Mouse (Mus musculus): Measurements from ENCODE around the gene Pet100. TPM values are rescaled to one million over a fixed set of nuclear protein-coding genes. Genes with fewer than 3 reads are reported as not detected.

The Pet100 gene
- total RNA-seq, 2 experiments from 2014 or later: 84.7 to 95.6 TPM

DNA sequence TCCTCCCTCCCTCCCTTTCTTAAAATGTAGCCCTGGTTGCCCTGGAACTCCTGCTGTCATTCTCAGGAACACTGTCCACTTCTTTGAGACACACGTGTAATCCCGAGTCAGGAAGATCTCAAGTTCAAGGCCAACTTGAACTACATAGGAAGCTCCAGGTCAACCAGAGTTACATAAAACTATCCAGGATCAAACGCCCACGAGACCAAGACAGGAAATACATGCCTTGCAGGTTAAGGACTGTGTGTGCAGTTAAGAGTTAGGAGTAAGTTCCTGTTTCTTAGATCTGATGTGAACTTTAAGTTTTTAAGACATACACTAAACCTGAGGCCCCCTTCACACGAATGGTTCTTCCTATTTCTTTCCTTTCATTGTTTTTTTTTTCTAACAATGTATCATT, 5.6 kb downstream of the Pet100 start:
- no peak for DNase-seq

DNA sequence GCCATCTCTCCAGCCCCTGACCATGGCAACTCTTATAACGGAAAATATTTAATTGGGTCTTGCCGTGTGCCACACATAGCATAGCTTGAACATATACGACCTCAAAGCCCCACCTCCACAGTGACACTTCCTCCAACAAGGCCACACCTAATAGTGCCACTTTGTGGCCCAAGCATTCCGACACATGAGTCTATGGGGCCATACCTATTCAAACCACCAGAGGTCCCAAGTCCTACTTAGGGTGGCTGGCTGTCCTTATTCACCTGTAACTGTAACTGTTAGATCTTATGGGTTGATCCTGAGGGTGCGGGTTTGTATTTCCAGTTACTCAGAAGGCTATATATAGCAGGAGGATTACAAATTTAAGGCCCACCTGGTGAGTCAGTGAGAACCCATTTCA, 6.7 kb downstream of the Pet100 start:
- no peak for DNase-seq

DNA sequence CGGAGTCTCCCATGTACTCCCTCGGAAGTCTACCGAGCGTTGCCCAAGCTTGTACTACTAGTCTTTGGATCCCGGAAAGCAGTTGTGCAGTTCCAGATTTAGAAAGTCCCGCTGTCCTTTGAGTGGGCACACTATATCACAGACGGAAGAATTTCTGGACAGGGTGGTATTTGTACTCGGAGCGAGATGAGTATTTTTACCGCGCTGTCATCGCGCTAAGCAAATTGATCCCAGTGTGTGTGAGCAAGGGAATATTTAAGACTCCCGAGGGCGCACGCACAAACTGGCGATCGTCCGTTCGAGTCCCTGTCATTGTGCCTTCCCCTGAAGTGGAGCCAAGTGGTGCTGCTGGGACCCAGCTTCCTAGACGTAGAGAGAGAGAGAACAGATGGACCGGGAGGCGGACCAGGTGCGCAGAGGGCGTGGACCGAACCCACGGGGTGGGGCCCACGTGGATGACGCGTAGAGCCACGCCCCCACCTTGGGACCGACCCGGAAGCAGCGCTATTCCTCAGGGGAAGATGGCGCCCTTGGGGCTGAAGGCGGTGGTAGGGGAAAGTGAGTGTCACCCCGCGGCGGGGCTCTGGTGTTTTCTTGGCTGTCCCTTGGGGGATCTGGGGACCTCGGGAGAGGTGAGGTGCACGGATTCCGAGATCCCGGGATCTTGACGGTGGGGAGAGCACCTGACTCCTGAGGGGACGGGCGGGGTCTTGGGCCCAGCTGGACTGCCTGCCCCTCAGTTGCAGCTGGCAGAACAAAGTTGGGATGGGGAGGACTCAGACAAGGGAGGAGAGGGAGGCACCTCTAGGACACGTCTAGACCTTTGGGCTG, 9.5 kb downstream of the Pet100 start, which contains the start of gene Stxbp2:
Gene Stxbp2, plus strand, starts transcription at position 309 of the 831 bp plus-strand sequence.
- DNase-seq: peak; percentile 64 to 67

DNA sequence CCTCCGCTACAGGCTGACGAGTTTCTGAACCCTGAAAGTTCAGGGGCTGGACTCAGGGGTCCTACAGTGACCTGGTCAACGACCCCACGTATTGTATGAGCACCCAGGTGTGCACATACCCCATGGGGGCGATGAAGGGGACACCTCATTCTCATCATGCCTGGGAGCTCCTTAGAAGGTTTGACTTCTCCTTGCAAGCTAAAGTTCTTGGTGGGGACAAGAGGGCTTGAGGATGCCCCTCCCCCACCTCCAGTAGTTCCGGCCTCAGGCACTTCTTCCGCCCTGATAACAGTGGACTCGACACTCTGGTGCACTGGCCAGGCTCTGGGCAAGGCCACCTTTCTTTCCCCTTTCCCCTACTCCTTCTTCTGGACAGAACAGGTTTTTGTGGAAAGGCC, 10.1 kb downstream of the Pet100 start:
- no peak for DNase-seq

DNA sequence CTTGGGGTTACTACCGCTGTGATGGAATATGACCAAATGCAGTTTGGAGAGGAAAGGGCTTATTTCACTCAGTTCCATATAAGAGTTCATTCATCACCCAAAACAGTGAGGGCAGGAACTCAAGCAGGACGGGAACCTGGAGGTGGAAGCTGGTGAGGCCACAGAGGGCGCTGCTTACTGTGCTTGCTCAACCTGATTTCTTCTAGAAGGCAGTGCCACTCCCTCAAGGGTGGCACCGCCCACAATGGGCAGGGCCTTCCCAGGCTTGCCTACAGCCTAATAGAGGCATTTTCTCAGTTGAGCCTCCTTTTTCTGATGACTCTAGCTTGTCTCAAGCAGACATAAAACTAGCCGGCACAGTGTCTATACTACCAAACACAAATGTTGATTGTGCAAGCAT, 24.5 kb downstream of the Pet100 start:
- DNase-seq: no peak

DNA sequence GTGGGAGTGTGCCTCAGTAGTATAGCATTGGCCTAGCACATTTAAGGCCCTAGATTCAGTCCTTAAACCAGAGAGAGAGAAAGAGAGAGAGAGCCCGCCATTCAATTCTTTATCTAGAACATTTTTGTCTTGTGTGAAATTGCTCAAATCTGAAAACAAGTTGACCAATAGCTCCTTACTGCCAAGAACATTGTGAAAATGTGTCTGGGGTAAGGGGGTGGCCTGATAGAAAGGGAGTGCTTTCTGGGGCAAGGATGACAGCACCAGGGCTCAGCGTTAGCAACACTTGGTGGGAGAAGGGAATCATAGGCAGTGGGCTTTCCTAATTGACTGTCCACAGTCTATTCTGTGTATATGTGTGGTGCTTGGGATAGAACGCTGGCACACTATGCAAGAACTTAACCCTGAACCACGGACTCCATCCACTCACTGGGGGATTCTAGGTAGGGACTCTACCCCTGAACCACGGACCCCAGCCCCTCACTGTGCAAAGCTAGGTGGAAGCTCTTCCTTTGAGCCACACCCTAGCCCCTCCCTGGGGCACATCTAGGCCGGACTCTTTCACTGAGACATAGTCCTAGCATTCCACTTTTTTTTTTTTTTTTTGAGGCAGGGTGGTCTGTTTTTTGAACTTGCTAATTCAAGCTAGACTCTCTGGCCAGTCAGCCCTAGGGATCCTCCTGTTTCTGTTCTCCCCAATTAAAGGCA, 25.6 kb downstream of the Pet100 start:
- DNase-seq: no peak

DNA sequence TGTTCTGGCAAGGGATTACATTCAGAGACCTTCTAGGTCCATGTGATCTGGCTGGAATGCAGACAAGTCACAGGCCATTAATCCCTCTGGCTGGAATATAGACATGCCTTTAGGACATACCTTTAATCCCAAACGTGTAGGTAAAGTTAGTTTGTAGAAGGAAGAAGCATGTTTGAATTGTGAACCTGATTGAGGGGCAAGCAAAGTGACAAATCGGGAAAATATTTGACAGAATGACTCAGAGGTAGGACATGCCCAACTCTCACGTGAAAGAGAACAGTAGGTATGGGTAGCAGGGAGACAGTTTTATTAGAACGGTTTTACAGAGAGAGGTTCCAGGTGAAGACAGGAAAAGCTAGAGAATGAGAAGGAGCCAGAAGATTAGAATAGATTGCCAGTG, 26.2 kb downstream of the Pet100 start:
- DNase-seq: no peak

DNA sequence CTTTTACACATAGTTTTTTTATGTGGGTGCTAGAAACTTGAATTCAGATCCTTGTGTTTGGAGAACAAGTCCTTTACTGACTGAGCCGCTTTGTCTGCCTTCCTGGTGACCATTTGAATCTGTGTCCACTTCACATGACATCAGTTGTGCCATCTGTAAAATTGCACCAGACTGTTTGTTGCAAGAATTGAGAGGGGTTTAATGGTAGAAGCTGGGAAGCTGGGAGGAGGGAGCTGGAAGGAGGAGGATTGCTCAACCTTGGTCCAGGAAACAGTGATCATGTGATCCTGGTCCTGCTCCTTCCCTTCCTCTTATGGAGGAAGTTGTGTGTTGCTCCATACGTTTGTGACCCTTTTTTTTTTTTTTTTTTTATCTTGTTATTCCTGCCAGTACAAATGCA, 26.9 kb downstream of the Pet100 start:
- DNase-seq: no peak

DNA sequence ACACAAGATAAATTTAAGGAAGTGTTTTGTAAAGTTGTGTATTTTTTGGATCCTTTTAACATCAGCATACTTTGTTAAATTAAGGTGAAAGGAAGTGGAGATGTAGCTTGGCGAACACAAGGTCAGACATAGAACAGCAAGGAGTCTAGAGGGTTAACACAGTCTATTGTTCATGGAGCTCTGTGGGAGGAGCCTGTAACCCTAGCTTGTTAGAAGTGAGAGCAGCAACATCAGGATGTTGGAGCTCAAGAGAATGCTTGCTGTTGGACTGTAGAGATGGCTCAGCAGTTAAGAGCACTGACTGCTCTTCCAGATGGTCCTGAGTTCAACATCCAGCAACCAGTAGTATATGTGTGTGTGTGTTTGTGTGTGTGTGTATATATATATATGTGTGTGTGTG, 27.6 kb downstream of the Pet100 start:
- DNase-seq: no peak

DNA sequence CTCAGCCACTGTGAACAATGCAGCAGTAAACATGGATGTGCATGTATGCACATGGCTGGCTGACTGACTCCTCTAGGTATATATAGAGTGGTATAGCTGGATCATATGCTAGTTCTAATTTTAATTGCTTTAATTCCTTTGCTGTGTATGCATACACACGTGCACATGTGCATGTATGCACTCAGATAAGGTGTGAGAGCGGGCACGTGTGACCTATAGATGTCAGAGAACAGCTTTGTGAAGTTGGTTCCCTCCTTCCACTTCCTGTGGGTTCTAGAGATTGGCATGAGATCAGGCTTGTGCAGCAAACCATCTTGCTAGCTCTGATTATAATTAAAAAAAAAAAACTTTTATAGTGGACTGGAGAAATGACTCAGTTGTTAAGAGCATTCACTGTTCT, 31.5 kb downstream of the Pet100 start:
- no peak for DNase-seq

DNA sequence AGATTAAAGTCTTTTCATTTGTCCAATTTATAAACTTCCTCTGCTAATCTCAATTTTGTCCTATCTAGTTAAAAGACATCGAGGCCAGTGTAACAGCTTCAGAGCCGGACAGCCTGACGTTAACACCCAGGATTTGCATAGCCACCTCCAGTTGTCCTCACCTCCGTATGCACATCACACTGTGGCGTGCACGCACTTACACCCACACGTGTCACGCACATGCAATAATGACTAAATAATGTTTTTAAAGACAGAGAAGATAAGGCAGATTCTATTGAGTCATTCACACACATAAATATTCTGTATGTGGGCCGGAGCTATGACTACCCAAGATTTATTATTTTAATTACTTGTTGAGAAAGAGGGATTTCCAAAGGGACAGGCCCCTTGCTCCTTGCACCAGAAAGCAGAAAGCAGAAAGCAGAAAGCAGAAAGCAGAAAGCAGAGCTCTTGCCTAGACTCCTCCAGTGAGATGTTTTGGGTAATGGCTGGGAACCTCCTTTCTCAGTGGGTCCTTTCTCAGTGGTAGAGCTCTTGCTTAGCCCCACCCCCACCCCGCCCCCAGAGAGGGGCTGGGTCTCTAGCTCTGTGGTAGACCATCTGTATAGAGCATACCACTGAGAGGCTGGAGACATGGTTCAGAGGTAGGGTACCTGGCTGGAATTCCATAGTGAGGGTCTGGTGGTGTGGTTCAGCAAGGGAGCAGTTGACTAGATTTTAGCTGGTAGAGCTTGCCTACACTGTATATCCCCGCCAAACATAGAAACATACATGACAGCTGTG, 33.6 kb downstream of the Pet100 start:
- DNase-seq: no peak

DNA sequence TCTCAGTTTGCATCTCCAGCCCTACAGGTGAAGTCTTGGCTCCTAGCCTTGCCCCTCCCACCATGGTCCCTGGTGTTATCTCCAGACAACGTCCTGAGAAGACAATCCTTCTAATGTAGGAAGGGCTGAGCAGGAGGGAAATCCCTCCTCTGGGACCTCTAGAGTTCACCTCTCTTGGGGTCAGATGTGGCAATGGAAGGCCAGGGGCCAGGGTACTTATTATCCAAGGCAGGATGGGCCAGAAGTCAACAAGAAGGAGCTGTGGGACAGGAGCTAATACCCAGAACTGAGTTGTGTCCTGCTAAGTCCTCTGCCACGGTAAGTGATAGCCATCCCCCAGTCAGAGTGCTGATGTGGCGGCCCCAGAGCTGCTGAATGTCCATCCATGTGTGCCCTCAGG, 34.2 kb downstream of the Pet100 start, which contains the start of gene Retn:
Gene Retn, plus strand, starts transcription at position 245 of the 400 bp plus-strand sequence.
- DNase-seq: no peak

DNA sequence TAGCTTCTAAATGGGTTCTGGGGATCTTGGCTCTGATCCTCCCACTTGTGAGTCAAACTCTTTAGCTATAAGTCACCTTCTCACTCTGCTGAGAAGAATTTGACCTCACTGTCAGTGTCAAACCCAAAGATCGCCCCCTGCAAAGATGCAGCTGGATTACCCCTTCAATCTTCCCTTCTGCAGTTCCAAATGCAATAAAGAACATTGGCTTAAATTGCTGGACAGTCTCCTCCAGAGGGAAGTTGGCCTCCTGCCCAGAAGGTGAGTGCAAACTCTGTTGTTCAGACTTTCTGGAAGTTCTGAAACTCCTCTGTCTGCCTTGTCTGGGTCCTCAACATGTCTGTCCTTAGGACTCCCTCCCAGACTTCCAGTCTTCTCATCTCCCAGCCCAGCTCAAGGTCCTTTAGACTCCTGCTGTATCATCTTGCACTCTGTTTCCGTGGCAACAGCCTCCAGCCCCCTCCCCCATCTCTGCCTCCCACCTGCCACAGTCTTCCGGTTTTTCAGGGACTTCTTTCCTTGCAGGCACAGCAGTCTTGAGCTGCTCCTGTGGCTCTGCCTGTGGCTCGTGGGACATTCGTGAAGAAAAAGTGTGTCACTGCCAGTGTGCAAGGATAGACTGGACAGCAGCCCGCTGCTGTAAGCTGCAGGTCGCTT, 35.5 kb downstream of the Pet100 start:
- no peak for DNase-seq

DNA sequence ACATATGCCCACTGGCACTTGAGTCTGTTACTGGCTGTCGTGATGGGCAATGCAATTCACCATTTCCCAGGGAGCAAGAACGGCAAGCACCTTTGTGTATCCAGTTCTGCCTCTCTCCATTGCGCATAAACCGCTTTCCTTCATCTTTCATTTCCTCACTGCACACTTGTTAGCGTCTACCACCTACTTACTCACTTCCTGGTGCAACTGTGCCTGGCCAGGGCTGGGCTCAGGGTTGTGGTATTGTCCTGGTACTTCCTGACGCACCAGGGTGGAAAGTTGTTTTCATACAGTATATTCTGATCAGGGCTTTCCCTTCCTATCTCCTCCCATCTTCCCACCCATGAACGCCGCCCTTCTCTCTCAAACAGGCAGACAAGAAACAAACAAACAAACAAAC, 39.5 kb downstream of the Pet100 start:
- no peak for DNase-seq

DNA sequence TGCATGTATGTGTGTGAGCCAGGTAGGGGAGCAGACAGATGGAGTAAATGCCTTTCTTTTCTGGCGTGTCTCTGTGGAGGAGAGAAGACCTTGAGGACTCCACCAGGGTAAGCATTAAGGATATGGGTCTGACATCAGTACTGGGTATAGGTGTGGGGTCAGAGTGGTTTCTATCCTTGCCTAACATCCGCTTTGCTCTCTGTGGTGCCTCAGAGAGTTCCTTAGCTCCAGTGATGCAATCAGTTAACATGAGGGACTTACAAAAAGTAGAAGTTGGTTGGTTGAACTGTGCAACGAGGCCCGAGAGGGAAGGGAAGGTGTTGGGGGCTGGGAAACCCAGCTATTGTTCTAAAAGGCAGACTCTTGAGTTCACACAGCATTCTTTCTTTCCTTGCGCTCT, 43.1 kb downstream of the Pet100 start:
- no peak for DNase-seq

DNA sequence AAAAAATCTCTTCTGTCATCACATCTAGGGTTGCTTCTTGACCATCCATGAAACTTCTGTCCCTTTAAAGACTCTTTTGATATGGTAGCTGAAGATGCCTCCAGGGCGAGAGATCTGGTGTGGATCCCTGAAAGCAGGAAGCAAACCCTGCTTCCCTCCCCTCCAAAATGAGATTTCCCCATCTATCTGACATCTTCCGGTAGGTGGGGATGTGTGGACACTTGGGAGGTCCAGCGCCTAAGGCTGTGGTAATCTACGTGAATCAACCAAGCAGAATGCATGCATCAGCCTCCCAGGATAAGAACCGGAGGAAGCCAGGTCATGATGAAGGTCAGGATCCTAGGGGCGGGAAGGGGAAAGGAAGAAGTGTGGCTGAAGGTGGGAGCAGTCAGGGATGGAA, 44.2 kb downstream of the Pet100 start, which contains the start of gene Mcemp1:
Gene Mcemp1, plus strand, starts transcription at position 248 of the 400 bp plus-strand sequence.
- DNase-seq: no peak

DNA sequence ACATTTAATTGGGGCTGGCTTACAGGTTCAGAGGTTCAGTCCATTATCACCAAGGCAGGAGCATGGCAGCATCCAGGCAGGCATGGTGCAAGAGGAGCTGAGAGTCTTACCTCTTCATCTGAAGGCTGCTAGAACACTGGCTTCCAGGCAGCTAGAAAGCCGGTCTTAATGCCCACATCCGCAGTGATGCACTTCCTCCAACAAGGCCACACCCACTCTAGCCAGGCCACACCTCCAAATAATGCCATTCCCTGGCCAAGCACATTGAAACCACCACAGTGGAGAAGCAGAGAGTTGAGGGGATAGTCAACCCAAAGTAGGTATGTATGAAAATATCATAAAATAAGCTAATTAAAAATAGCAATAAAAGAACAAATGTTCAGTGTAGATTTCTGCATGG, 49.0 kb downstream of the Pet100 start:
- DNase-seq: no peak

DNA sequence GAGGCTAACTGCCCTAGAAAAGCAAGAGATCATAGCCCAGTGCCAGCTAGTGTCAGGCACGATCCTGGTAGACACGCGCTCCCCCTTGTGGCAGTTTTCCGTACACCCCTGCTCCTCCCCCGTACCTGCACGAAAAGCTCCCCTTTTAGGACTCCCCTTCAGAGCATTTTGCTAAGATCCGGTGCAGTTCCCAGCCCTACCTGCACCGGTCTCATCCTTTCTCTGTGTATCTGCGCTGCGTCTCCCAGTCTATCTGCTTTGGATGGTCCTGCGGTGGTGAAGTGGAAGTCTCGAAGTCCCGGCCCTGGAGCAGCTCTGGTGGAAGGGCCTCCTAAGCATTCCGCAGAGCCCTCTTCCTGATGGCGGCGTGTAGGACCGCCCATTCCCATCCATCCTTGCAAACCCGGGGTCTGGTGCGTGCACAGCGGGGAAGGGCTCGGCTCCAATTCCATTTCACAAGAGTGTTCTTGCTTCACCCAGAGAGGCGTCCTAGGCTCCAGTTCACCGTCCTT, 50.7 kb downstream of the Pet100 start, which contains the start of gene Fcor:
Gene Fcor, minus strand, starts transcription at position 383 of the 512 bp plus-strand sequence.
- peak; percentile 89 to 91 for DNase-seq

DNA sequence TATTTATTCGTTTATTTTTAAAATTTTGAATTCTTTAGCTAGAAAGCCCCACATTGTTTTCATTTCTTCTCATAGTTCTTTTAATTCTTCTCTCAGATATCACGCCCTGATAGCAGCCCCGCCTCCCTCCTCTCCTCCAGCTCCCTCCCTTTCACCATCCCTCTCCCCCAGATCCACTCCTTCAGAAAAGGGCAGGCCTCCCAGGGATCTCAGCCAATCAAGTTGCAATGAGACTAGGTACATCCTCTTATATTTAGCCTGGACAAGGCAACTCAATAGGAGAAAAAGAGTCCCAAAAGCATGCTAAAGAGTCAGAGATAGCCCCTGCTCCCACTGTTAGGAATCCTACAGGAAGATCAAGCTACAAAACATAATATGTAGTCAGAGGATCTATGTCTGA, 53.3 kb downstream of the Pet100 start:
- no peak for DNase-seq
